Mouse (Mus musculus) kidney, embryonic 14.5 days (tissue): ENCODE measurements around the gene Hoxb5. TPM values are rescaled to one million over a fixed set of nuclear protein-coding genes. Genes with fewer than 3 reads are reported as not detected.

Experiments used
- ATAC-seq: fragments of 200-750 bp; cut with Nextera tagmentation; 2 replicates; pipeline ENCODE4 v1.8.0; 2017; ENCODE audit warnings: moderate number of reproducible peaks, mild to moderate bottlenecking, moderate TSS enrichment, moderate library complexity; ENCODE audit not compliant: low FRiP score, low TSS enrichment
- H3K27ac ChIP-seq: fragments of 300-500 bp; sonication (generic); 2 replicates; pipeline ENCODE4 v1.5.1; 2014; ENCODE audit warnings: low read depth, mild to moderate bottlenecking, low read length, moderate library complexity, mixed read lengths
- H3K27me3 ChIP-seq: fragments of 300-500 bp; sonication (generic); 2 replicates; pipeline ENCODE4 v1.6.1; 2014; ENCODE audit warnings: mild to moderate bottlenecking, low read length; ENCODE audit not compliant: control insufficient read depth, insufficient read depth
- H3K36me3 ChIP-seq: fragments of 300-500 bp; sonication (generic); 2 replicates; pipeline ENCODE4 v1.6.1; 2014; ENCODE audit warnings: low read length, mixed read lengths; ENCODE audit not compliant: control insufficient read depth, insufficient read depth
- H3K4me1 ChIP-seq: fragments of 300-500 bp; sonication (generic); 2 replicates; pipeline ENCODE4 v1.6.1; 2014; ENCODE audit warnings: low read length, mixed read lengths; ENCODE audit not compliant: control insufficient read depth, insufficient read depth
- H3K4me2 ChIP-seq: fragments of 300-500 bp; sonication (generic); replicated peaks from 2 replicates; pipeline ENCODE4 v1.6.1; 2014; ENCODE audit warnings: low read depth, mild to moderate bottlenecking, low read length
- H3K4me3 ChIP-seq: fragments of 300-500 bp; sonication (generic); 2 replicates; pipeline ENCODE4 v1.5.1; 2014; ENCODE audit warnings: mild to moderate bottlenecking, low read length
- H3K9ac ChIP-seq: fragments of 300-500 bp; sonication (generic); 2 replicates; pipeline ENCODE4 v1.6.1; 2014; ENCODE audit warnings: low read depth, mild to moderate bottlenecking, low read length, moderate library complexity
- H3K9me3 ChIP-seq: fragments of 300-500 bp; sonication (generic); 2 replicates; pipeline ENCODE4 v1.6.1; 2016; ENCODE audit warnings: low read length; ENCODE audit not compliant: control insufficient read depth
- WGBS: fragments of 180-500 bp; shearing (Covaris S2); extraction: QIAGEN DNeasy Blood & Tissue Kit; methylation state at CpG from one replicate; pipeline ENCODE4 v1.1.7; 2014; 5-methylcytosine and 5-hydroxymethylcytosine counted together
- polyA plus RNA-seq: library from polyadenylated mRNA; unstranded; fragments of >200 nt; fragmentation: Nextera tagmentation; extraction: Ambion mirVana; gene quantifications from 2 replicates; pipeline ENCODE4 v1.2.1, GENCODE M21; 2014

Hoxb5 gene
- polyA plus RNA-seq, 1 experiment from 2014 or later = 24.3 TPM

DNA sequence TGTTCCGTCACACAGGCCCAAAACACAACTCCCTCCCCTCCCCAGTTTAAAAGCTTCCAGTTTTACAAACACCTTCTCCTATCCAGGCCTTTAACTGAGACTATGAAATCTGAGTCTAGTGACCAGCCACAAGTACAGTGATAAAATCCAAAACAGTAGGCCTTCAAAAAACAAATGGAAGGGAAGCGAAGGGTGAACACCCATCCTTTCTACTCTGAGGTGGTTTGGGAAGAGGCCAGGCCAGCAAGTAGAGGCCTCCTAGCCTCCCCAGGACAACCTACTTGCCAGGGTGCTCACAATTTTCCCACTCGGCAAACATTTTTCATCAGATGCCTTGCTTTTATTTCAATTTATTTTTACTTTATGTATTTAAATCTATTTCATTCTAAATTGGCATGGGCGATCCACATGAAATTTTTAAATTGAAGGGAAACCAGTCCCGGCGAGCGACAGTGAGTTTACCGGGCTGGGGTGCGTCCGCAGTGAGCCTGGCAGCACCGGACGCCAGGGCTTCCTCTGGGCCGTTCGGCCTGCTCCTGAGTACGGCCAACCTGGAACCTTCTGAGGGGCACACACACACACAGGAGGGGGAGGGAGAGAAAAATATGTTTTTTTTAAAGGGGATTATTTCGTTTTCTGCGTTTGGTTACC lies 12.3 kb upstream of the Hoxb5 start:
- Histone ChIP-seq H3K27ac (peak overlapping the region; percentile 100), H3K4me1 (peaks cover 40% of the 10 kb centered on the region), H3K4me3 (peak overlapping the region; percentile 53), H3K9ac (peak overlapping the region; percentile 99), H3K9me3 (no peaks in the 10 kb centered on the region), H3K27me3 (no peaks in the 10 kb centered on the region), H3K36me3 (no peaks in the 10 kb centered on the region), H3K4me2 (peak overlapping the region; percentile 95)
- WGBS = 18% methylated on average over 17 of the region's 17 CpGs
- ATAC-seq = no peak

- no peaks in the 10 kb centered on the region for H3K36me3 ChIP-seq
- peak within 1 kb of the TSS; percentile 100 for H3K27ac ChIP-seq
- peak within 1 kb of the TSS; percentile 99 for H3K9ac ChIP-seq
- H3K4me2 ChIP-seq = peak within 1 kb of the TSS; percentile 95
- no peaks in the 10 kb centered on the region for H3K27me3 ChIP-seq
- 1% methylated on average over 22 of the region's 22 CpGs for WGBS
- ATAC-seq = peak; percentile 43
- peak within 1 kb of the TSS; percentile 53 for H3K4me3 ChIP-seq
- no peaks in the 10 kb centered on the region for H3K9me3 ChIP-seq
- peaks cover 42% of the 10 kb centered on the region for H3K4me1 ChIP-seq
Observed at GRCm38 (mm10) chr11:96291681-96292564, 11.2 kb upstream of the Hoxb5 start, which contains the start of gene Hoxb6. Gene Hoxb6 (plus strand): TSS chr11:96292476.

- peak overlapping the region; percentile 99 for H3K9ac ChIP-seq
- peak overlapping the region; percentile 53 for H3K4me3 ChIP-seq
- H3K4me1 ChIP-seq = peaks cover 45% of the 10 kb centered on the region
- H3K4me2 ChIP-seq = peak overlapping the region; percentile 95
- no peak for ATAC-seq
- 2% methylated on average over 12 of the region's 12 CpGs for WGBS
- no peaks in the 10 kb centered on the region for H3K9me3 ChIP-seq
- peak overlapping the region; percentile 100 for H3K27ac ChIP-seq
- H3K27me3 ChIP-seq = no peaks in the 10 kb centered on the region
- H3K36me3 ChIP-seq = no peaks in the 10 kb centered on the region
Observed at GRCm38 (mm10) chr11:96292565-96293301, 10.4 kb upstream of the Hoxb5 start.

GRCm38 (mm10) chr11:96293302-96293921 lies 9.7 kb upstream of the Hoxb5 start:
- H3K27ac ChIP-seq = peak overlapping the region; percentile 100
- H3K9me3 ChIP-seq = no peaks in the 10 kb centered on the region
- H3K4me1 ChIP-seq = peaks cover 44% of the 10 kb centered on the region
- ATAC-seq = no peak
- 0% methylated on average over 22 of the region's 22 CpGs for WGBS
- no peaks in the 10 kb centered on the region for H3K36me3 ChIP-seq
- H3K4me3 ChIP-seq = peak overlapping the region; percentile 53
- H3K9ac ChIP-seq = peak overlapping the region; percentile 99
- H3K4me2 ChIP-seq = peak overlapping the region; percentile 95
- H3K27me3 ChIP-seq = no peaks in the 10 kb centered on the region

GRCm38 (mm10) chr11:96294245-96295091 lies 8.7 kb upstream of the Hoxb5 start:
- Histone ChIP-seq H3K36me3 (no peaks in the 10 kb centered on the region), H3K9me3 (no peaks in the 10 kb centered on the region), H3K4me3 (peak overlapping the region; percentile 53), H3K9ac (peak overlapping the region; percentile 99), H3K4me2 (peak overlapping the region; percentile 95), H3K27ac (peak overlapping the region; percentile 100), H3K27me3 (no peaks in the 10 kb centered on the region), H3K4me1 (peaks cover 40% of the 10 kb centered on the region)
- no peak for ATAC-seq
- WGBS = under 1% methylated on average over 32 of the region's 32 CpGs

- Histone ChIP-seq H3K4me1 (peaks cover 39% of the 10 kb centered on the region), H3K9me3 (no peaks in the 10 kb centered on the region), H3K36me3 (no peaks in the 10 kb centered on the region), H3K4me2 (peak overlapping the region; percentile 95), H3K4me3 (peak overlapping the region; percentile 53), H3K27ac (peak overlapping the region; percentile 100), H3K9ac (peak overlapping the region; percentile 99), H3K27me3 (no peaks in the 10 kb centered on the region)
- under 1% methylated on average over 30 of the region's 30 CpGs for WGBS
- 0 out of 2 replicates have a peak, but pooled peaks have one; percentile 13 for ATAC-seq
Observed at GRCm38 (mm10) chr11:96295092-96295835, 7.9 kb upstream of the Hoxb5 start.

DNA sequence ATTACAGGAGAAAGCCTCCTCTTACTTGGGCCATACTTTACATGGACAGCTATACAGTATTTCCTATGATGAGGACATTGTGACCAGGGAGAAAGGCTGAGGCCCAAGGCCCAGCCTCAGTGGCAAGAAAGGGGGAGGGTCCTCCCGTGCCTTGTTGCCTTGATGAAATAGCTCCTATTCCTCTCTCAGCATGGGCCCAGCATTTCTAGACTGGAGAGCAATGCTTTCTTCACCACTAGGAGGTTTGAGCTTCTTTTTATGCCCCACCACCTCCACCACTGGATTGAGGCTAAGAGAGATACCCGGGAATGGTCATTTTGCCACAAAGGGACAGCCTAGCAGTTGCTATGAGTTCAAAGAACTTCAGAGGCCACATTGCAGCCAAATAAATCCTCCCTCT lies 6.1 kb upstream of the Hoxb5 start:
- peaks cover 38% of the 10 kb centered on the region for H3K4me1 ChIP-seq
- peaks cover 16% of the 10 kb centered on the region for H3K36me3 ChIP-seq
- no peak for ATAC-seq
- H3K27ac ChIP-seq = peak overlapping the region; percentile 100
- no peaks in the 10 kb centered on the region for H3K27me3 ChIP-seq
- 7% methylated on average over 2 of the region's 2 CpGs for WGBS
- H3K9me3 ChIP-seq = no peaks in the 10 kb centered on the region
- peak overlapping the region; percentile 53 for H3K4me3 ChIP-seq
- peak overlapping the region; percentile 99 for H3K9ac ChIP-seq
- H3K4me2 ChIP-seq = peak overlapping the region; percentile 95
